Comparison of ENCODE assay signal across 18 mouse cellular contexts in the genomic region with DNA sequence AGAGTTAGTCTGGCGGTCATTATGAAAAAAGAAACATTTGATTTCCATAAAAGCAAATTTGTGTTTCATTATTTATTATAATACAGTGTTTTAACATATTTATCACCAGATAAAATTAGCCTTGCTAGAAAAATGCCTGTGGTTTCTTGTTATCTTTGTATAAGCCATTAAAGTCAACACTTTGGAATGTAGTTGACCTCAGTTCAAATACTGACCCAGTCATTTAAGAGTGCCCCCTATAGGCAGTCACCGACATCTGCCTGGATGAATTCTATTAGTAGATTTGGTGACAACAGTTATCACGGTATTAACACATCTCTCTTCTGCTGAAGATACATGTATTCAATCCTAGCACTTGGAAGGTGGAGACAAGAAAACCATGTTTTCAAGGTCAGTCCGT.
DNase-seq lines count a peak whose midpoint lies in the region; ATAC-seq lines count a peak whose summit lies in the region.
"Had no signal": no experiment of that assay in that cellular context is flagged by ENCODE, and none has a peak within 500 bp of the region (broad histone marks: within the 10 kb centered on the region; RNA-seq: fewer than 3 reads in every experiment).

No protein-coding gene starts in this region.

- DNase-seq in kidney, adult 9 months: peak; percentile 22
- no peak for DNase-seq in kidney, postnatal 25 days
- DNase-seq in lung, postnatal 4 days: no peak
- DNase-seq in R1 (ENCODE audit: low read depth, low spot score): peak; percentile 60
- DNase-seq in spleen, postnatal 14 days (ENCODE audit: low spot score in 2 of 2): no peak
- DNase-seq in cerebellum, adult 8-10 months: no peak
- DNase-seq: cerebellum, adult 9-10 months; gastrocnemius, postnatal 36 days; right cerebral cortex, adult 18-20 months; spleen, adult 18-20 months; thymus, postnatal 4 days had no signal

- H3K27me3 ChIP-seq in lung, embryonic 15.5 days: no peaks in the 10 kb centered on the region
- H3K27me3 ChIP-seq in stomach, embryonic 14.5 days (ENCODE audit: control insufficient read depth, insufficient read depth, low read length): no peaks in the 10 kb centered on the region
- H3K27me3 ChIP-seq: limb, embryonic 13.5 days; midbrain, embryonic 12.5 days had no signal

- H3K4me2 ChIP-seq in lung, embryonic 15.5 days: no peak overlapping the region
- H3K4me2 ChIP-seq in stomach, embryonic 14.5 days (replicated peaks; ENCODE audit: low read depth, low read length): no peak overlapping the region
- H3K4me2 ChIP-seq: limb, embryonic 13.5 days; midbrain, embryonic 12.5 days had no signal

- H3K4me1 ChIP-seq in lung, embryonic 15.5 days: peaks cover 26% of the 10 kb centered on the region
- H3K4me1 ChIP-seq in stomach, embryonic 14.5 days (ENCODE audit: control insufficient read depth, insufficient read depth, low read length): peaks cover 17% of the 10 kb centered on the region
- H3K4me1 ChIP-seq: forebrain, embryonic 10.5 days; midbrain, embryonic 12.5 days had no signal

- no peak overlapping the region for H3K4me3 ChIP-seq in lung, embryonic 15.5 days
- H3K4me3 ChIP-seq in stomach, embryonic 14.5 days (ENCODE audit: low read depth, low read length): no peak overlapping the region
- H3K4me3 ChIP-seq: forebrain, embryonic 10.5 days; limb, embryonic 13.5 days; midbrain, embryonic 12.5 days had no signal

- no peak overlapping the region for H3K9ac ChIP-seq in lung, embryonic 15.5 days
- H3K9ac ChIP-seq in stomach, embryonic 14.5 days (replicated peaks; ENCODE audit: low read depth, low read length): no peak overlapping the region
- H3K9ac ChIP-seq: limb, embryonic 13.5 days; midbrain, embryonic 12.5 days had no signal

- H3K36me3 ChIP-seq in lung, embryonic 15.5 days: no peaks in the 10 kb centered on the region
- H3K36me3 ChIP-seq in stomach, embryonic 14.5 days (ENCODE audit: control insufficient read depth, insufficient read depth, low read length): no peaks in the 10 kb centered on the region
- H3K36me3 ChIP-seq: forebrain, embryonic 10.5 days; limb, embryonic 13.5 days; midbrain, embryonic 12.5 days had no signal

- no peak for ATAC-seq in lung, embryonic 15.5 days (ENCODE audit: borderline replicate concordance, extremely low read depth, low FRiP score, low TSS enrichment)
- ATAC-seq in stomach, embryonic 14.5 days (ENCODE audit: insufficient number of reproducible peaks, insufficient read depth, low FRiP score, low read depth): no peak
- ATAC-seq: hindbrain, embryonic 16.5 days had no signal

- peak overlapping the region; percentile 75 for H3K27ac ChIP-seq in lung, embryonic 15.5 days
- H3K27ac ChIP-seq in stomach, embryonic 14.5 days (ENCODE audit: low read length): 0 out of 2 replicates have a peak overlapping the region, but pooled peaks have one; percentile 66
- H3K27ac ChIP-seq: forebrain, embryonic 10.5 days; limb, embryonic 13.5 days; macrophage; midbrain, embryonic 12.5 days had no signal

- 46% methylated on average over 4 of the region's 4 CpGs for WGBS in lung, embryonic 15.5 days
- 67% methylated on average over 4 of the region's 4 CpGs for WGBS in stomach, embryonic 14.5 days

- H3K9me3 ChIP-seq in lung, embryonic 15.5 days: no peaks in the 10 kb centered on the region
- H3K9me3 ChIP-seq in stomach, embryonic 14.5 days (ENCODE audit: control insufficient read depth, low read depth, low read length): no peaks in the 10 kb centered on the region
- H3K9me3 ChIP-seq: forebrain, embryonic 10.5 days; limb, embryonic 13.5 days; midbrain, embryonic 12.5 days had no signal

Comparison
In these comparisons a context has a peak if more than half of its experiments do, and no peak if none do; other contexts are left out.
1. DNase-seq: peak in kidney, adult 9 months (single experiment) and R1 (single experiment); none in kidney, postnatal 25 days (0 of 2), lung, postnatal 4 days (0 of 2), spleen, postnatal 14 days (0 of 2) and cerebellum, adult 8-10 months (single experiment).